Mouse (Mus musculus) olfactory bulb, adult 2 months (tissue): ENCODE results near the gene Tex29.

Experiments
- CTCF ChIP-seq: fragments of 200-500 bp; IDR thresholded peaks from 2 replicates; pipeline ENCODE4 v1.5.1; 2012; ENCODE audit warnings: low read depth, mild to moderate bottlenecking, low read length, moderate library complexity; ENCODE audit not compliant: insufficient read depth
- POLR2A ChIP-seq: fragments of 200-500 bp; IDR thresholded peaks from 2 replicates; pipeline ENCODE4 v1.6.1; 2012; ENCODE audit warnings: mild to moderate bottlenecking, low read depth, low read length, moderate library complexity; ENCODE audit not compliant: insufficient read depth

DNA sequence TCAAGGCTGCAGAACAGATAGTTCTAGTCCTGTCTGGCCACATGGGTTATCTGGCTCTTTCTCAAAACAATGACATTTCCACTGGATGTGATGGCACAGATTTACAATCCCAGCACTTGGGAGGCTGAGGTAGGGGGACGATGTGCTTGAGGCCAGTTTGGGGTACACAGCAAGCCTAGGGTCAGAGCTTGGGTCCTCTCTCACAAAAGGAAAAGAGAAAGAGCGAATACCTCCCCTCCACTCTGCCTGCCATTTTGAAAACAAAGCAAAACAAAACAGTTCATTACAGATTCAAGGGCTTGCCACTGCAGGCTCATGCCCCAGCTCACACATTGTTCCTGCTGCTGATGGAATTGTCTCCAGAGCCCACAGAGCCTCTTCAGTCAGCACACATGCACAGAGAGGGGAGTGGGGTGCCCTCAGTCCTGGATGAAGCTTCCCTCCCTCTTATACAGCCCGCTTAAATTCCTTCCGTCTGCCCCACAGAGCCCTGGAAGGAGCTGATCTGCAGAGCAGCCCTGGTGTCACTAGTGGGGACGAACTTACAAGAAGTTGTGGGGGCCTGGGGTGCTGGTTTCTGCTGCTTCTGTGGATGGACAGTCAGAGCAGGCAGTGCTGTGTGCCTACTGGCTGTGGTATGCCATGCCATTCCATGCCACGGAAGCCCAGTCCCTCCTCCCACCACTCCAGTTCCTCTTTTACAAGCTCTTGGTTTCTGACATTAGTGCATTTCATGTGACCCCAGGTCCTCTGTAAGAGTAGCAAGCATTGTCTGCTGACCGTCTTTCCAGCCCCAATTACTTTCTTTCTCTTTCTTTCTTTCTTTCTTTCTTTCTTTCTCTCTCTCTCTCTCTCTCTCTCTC, 49.1 kb downstream of the Tex29 start:
- no peak for TF ChIP-seq CTCF
- no peak for TF ChIP-seq POLR2A
